Mouse (Mus musculus): ENCODE measurements around the gene Atp1a2. TPM values are rescaled to one million over a fixed set of nuclear protein-coding genes. Genes with fewer than 3 reads are reported as not detected.

Atp1a2 gene
- 100 to 1,000 TPM; 613 to 678 (median 645) TPM for total RNA-seq (2022)

GRCm38 (mm10) chr1:172297611-172298537 lies at the start of gene Atp1a2:
Gene Atp1a2, minus strand, starts transcription at chr1:172298064.
- no peak for DNase-seq (ENCODE audit: low spot score in 2 of 2)

DNA sequence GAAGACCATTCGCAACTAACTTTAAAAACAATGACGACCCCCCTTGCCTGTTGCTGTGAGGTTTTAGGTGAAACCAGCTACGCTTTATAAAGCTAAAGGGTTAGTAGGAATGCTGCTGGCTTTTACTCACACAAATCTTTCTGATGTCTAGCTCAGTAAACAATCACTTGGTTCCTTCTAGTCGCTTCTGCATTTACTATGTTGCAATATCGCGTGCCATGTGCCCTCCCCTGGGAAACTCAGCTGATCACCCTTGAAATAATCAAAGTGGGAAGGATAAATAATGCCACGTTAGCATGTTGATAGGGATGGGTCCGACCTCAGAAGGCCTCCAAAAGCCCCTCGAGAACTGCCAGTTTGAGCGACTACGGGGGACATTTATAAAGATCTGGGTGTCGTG lies 49.5 kb upstream of the Atp1a2 start:
- no peak for DNase-seq (ENCODE audit: low spot score in 2 of 2)

DNA sequence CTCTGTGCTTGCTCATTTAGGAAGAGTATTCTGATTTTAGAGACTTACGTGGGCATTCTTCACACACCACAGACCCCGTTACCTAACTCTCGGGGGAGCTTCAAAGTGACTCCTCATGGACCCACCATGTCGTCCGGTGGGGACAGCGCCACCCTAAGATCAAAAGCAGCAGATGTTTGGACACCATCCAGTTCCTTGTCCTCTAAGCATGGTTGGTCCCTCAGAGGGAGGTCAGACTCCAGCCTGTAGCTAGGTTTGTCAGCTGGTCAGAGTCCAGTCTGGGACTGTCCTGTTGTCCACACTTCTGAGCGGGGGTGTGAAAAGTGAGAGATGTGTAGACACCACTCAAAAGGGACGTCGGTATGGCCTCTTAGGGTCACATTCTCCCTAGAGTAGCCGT lies 48.8 kb upstream of the Atp1a2 start:
- no peak for DNase-seq (ENCODE audit: low spot score in 2 of 2)

DNA sequence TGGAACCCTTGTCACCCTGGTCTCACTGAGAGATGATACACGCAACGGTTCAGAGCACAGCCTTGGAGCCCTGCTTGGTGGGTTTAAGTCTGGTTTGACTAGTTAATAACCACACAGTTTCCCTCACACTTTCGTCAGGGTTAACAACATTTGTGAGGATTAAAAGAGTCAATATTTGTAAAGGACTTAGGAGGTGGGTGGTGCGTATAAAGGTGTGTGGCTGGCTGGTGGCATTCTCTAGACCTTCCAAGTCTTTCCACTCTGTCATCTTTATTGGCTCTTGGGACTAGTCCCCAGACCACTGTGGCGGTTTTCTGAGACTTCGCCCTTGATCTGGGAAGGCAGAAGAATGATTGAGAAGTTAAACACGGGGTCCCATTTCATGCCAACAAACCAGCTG lies 47.0 kb upstream of the Atp1a2 start:
- DNase-seq (ENCODE audit: low spot score in 2 of 2), result no peak

DNA sequence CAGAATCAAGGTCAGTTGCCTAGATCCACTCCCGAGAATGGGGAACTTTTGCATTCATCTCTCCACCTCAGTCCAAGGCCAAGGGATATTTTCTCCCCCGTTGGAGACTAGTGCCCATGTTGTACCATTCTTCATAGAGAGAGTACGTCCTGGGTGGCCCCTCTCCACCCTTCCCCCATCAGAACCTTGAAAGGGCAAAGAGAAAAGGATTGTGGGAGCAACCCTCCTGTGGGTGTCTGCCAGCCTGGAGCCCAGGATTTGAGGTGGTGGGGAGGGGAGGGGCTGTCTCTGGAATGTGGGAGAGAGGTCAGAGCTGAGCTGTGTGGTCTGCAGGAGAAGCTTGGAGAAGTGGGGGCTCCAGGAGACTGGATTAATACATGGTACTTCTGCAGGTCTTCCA lies 46.0 kb upstream of the Atp1a2 start:
- DNase-seq (ENCODE audit: low spot score in 2 of 2), result peak in 1 of 2 experiments; percentile 45

- DNase-seq (ENCODE audit: low spot score in 2 of 2), result peak; percentile 76 to 83
These were observed 44.9 kb upstream of the Atp1a2 start for GRCm38 (mm10) chr1:172342729-172343128.

DNA sequence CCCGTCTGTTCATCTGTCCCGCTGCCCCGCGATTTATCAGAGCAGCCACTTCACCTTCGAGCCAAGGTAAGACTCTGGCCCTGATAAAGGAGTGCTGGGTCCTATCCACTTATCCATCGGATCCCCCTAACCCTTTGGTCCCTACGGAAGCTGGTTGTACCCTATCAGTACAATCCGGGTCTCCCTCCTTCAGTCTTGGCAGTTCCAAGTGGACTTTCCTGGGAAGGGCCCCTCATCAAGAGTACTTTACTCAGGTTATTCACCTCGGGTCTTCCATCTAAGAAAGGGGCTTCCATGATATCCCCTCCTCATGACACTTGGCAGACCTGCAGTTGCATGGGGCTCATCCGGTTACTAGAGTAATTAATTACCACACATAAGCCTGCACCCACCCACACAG lies 43.5 kb upstream of the Atp1a2 start:
- no peak for DNase-seq (ENCODE audit: low spot score in 2 of 2)

DNA sequence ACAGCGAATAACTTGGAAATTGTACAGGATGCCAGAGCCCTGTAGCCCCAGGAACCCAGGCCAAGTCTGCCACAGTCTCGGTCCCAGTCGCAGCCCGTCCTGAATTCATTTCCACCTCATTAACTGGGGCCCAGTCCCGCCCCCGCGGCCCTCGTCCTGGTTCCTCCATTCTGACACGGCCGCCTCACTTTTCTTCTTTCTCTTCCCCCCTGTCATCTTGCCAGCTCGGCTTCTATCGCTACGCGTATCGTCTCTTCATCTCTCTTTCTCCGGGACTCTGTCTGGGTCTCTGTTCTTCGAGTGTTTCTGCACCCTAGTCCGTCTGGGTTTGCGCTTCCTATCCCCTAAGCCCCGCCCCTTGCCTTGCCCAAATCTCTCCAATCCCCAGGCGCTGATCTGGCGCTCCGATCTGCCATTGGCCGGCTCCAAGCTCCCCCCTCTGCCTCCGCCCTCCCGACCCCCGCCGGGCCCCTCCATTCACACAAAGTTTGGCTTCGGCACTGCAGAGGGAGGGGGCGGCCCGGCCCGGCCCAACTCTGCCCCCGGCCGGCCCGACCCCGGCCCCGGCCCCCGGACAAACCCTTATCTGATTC lies 43.0 kb upstream of the Atp1a2 start, which contains the start of gene Kcnj10:
Gene Kcnj10 (plus strand): TSS at position 482 of the 593 bp plus-strand sequence.
- peak; percentile 79 to 85 for DNase-seq (ENCODE audit: low spot score in 2 of 2)

- DNase-seq (ENCODE audit: low spot score in 2 of 2), result no peak
These were observed 39.7 kb upstream of the Atp1a2 start for GRCm38 (mm10) chr1:172337411-172338185.

DNA sequence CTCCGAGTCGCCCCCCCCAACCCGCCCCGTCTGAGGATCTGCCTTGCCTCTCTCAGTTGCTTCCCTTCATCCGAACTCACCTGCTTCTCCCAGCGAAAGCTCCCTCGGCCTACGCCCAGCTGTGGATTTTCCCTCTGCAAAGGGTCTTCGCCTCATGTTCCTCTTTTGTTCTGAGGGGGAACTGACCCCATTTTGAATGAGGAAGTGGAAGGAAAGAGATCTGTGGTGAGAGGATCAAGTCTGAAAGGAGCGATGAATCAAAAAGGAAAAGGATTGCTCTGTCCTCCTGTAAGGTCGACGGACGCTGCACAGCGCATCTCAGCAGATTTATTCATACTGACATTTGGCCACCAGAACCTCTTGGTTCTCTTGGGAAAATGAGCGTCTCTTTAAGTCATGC lies 37.9 kb upstream of the Atp1a2 start:
- no peak for DNase-seq (ENCODE audit: low spot score in 2 of 2)

DNA sequence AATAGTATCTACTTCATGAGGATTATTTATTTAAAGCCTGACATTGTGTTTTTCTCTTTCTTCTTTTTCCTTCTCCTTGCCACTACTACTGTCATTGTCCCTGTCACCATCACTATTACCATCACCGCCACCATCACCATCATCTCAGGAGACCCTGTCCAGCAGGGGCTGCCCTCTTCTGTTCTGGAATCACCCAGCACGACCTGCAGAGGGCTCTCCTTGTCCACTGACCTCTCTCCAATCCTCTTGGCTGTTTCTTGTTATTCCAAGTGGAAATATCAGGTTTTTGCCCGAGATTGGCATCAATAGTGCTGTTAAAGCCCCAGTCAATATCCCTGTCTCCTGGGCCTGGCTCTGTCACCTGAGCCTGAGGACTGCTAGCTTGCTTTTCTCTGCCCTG lies 35.6 kb upstream of the Atp1a2 start:
- no peak for DNase-seq (ENCODE audit: low spot score in 2 of 2)

GRCm38 (mm10) chr1:172332925-172333324 lies 35.1 kb upstream of the Atp1a2 start:
- no peak for DNase-seq (ENCODE audit: low spot score in 2 of 2)

GRCm38 (mm10) chr1:172331422-172331947 lies 33.6 kb upstream of the Atp1a2 start:
- DNase-seq (ENCODE audit: low spot score in 2 of 2), result no peak

- no peak for DNase-seq (ENCODE audit: low spot score in 2 of 2)
These were observed 31.8 kb upstream of the Atp1a2 start for GRCm38 (mm10) chr1:172329616-172330015.

GRCm38 (mm10) chr1:172329131-172329530 lies 31.3 kb upstream of the Atp1a2 start, which contains the start of gene Kcnj9:
Gene Kcnj9, minus strand, starts transcription at chr1:172329318.
- DNase-seq (ENCODE audit: low spot score in 2 of 2), result peak; percentile 79 to 88

DNA sequence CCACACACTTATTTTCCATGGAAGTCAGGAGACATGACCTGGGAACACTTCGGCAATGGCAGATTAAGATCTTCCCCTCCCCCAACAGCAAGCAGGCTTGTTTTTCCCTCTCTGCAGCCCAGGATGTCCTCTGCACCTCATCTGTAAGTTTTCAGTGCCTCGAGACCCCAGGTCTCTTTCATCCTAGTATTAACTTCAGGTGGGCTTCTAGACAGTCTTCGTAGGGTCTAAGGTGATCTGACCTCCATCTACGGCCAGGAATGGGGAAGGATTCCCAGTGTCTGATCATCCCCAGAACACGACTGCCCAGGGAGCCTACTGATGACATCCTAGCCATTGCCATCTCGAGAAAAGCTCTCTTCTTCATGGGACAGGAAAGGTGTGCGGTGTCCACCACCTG lies 30.6 kb upstream of the Atp1a2 start:
- no peak for DNase-seq (ENCODE audit: low spot score in 2 of 2)

GRCm38 (mm10) chr1:172328041-172328440 lies 30.2 kb upstream of the Atp1a2 start:
- DNase-seq (ENCODE audit: low spot score in 2 of 2), result no peak

DNA sequence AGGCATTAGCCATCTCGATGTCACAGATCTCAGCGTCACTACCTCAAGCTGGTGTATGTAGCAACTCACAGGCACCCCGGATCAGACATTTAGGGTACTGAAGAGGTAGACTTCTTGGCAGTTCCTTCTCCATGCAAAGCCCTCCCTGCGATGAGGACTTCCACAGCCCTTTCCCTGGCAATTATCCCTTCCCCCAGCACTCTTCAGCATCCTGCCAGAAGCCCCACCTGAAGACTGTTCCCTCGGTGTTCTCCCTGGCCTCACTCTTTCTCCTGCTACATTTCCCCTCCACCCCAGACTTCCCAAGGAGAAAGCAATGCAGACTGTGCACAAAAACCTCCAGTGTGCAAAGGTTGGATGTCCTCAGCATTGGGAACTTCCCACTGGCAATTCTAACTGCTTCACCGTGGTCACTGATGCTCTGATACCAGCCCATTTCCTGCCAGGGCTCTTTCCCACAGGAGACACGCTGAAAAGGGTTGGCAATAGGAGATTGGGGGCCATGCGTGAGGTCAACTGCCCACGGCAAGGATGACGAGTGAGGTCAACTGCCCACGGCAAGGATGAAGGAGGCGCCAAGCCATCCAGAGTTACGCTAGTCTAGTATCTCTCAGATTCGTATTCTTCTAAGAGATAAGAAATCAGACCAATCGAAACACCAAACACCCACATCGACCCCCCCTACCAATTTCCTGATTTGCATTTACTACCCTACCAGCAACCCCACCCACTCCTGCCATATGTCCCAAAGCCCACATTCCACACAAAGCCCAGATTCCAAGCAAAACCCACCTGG lies 29.5 kb upstream of the Atp1a2 start:
- DNase-seq (ENCODE audit: low spot score in 2 of 2), result peak in 1 of 2 experiments; percentile 62

GRCm38 (mm10) chr1:172326684-172327083 lies 28.8 kb upstream of the Atp1a2 start:
- DNase-seq (ENCODE audit: low spot score in 2 of 2), result no peak

- peak in 1 of 2 experiments; percentile 64 for DNase-seq (ENCODE audit: low spot score in 2 of 2)
These were observed 28.0 kb upstream of the Atp1a2 start for GRCm38 (mm10) chr1:172325680-172326535.
